Mouse (Mus musculus): Measurements from ENCODE around the gene Gm28048.
A peak's percentile ranks its signal among the peaks of the same experiment; 100 is the strongest.

Gm28048 gene

DNA sequence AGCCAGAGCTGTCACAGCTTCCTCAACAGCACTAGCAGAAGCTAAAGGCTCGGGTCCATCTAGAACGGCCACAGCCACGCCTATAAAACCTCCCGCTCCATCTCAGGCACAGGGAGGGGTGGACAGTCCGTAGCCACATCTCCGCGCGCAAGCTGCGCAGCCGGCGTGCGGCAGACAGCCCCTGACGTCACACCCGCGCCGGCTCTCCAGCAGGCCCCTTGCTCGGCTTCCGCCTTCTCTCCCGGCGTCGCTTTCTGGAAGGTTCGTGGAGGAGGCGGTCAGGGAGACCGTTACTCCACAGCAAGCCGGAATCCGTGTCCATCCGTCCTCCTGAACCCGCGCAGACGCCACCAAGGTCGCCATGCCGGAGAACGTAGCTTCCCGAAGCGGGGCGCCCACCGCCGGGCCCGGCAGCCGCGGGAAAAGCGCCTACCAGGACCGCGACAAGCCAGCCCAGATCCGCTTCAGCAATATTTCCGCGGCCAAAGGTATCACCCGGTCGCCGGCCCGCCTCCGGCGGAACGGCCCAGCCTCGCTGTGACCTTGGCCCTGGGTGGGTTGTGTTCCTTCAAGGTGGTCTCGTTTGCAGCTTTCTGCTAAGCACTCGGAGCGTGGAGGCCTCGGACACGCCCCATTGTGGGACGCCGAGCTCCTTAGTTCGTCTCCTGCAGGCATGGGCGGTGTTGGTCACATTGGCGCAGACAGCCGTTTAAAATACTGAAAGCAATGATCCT, 8.7 kb upstream of the Gm28048 start, which contains the start of gene Cct4:
Gene Cct4 (plus strand): TSS at position 127 of the 734 bp plus-strand sequence.
- peak; percentile 95 for DNase-seq (ENCODE audit: low read depth, low spot score)

DNA sequence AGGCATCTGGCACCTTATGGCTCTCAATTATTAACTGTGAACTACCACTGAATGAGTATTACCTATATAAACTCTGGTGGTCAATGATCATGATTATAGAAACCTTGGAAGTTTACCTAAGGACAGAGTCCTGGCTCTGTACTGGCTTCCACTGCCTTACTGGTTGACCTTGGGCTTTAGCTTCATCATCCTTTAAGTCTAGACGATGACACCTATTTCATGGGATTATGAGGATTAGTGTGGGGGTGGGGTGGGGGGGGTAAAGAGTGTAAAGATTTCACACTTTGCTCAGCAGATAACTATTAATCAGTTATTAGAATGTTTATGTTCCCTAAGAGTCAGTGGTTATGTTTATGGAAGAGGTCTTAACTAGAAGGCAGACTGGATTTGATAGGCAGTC, 7.9 kb upstream of the Gm28048 start:
- no peak for DNase-seq (ENCODE audit: low read depth, low spot score)

DNA sequence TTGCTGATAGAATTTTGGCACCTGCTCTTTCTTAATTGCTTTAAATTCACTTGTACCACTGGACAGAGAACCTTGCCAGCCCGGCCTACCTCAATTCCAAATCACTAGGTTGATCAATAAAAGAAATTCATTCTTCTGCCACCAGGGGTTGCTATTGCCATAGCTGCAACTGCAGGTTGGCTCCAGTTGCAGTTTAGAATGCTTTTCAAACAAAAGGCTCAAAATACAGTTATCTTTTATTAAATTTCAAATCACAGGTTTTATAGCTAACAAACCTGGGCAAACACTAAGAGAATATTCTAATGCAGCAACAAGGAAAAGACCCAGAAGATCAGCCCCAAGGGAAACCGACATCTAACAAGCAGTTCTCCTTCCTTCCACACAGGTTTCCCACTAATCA, 5.5 kb upstream of the Gm28048 start:
- peak; percentile 75 for DNase-seq (ENCODE audit: low read depth, low spot score)

DNA sequence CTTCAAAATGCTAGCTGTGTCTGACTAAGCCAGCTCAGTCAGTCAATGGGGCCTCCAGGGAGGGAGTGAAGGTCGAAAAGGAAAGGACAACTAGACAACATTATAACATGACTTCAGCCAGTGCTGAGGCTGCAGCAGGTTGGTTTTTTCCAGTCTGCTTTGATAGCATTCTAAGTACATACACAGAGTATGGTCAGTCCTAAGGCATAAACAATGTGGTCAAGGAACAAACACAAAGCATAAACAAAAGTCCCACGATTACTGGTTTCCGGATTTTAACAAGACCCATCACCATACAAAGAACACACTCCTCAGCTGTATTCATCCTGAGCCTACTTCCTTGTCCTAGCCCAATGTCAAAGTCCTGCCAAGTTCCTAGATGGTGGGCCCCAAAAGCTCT, 3.6 kb upstream of the Gm28048 start:
- no peak for DNase-seq (ENCODE audit: low read depth, low spot score)

DNA sequence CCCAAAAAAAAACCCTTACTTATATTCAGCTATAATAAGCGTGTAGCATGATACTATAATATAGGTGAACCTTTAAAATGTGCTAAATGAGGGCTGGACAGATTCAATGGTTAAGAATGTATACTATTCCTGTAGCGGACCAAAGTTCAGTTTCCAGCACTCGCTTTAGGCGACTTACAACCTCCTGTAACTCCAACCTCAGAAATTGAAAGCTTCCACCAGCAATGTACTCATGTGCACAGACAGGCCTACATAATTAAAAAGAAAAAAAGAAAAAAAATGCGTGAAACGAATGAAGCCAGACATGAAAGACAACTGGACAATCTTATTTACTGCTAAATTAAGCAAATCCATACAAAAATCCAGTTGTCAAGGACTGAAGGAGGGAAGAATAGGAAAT, 956 bp upstream of the Gm28048 start:
- DNase-seq (ENCODE audit: low read depth, low spot score) = no peak

DNA sequence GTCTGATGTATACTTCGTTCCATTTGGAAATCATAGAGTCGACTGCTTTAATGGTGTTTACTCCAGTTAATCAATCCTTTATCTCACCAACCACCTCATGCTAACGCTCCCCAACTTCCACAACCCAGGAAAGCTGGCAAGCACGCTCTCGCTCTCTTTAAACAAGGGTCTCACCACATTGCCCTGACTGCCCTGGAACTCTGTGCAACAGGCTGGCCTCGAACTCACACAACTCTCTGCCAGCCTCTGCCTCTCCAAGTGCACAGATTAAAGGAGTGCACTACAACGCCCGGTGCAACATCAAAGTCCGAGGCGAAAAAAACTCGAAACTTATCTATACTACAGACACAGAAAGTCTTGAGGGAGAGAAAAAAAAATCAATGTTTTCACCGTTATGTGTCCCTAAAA, 343 bp downstream of the Gm28048 start:
- DNase-seq (ENCODE audit: low read depth, low spot score) = no peak

DNA sequence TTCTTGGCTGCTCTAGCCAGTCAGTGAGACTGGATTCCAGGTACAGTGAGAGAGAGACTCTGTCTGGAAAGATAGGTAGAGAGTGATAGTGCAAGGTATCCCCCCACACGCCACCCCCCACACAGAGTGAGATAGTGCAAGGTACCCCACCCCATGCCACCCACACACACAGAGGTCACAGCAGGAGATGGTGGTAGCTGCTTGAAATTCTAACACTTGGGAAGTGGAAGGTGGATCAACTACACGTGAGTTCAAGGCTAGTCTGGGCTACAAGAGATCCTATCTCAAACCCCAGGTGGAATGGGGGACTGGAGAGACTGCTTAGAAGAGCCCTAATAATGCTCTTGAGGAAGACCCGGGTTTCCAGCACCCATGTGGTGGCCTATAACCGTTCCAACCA, 849 bp downstream of the Gm28048 start:
- no peak for DNase-seq (ENCODE audit: low read depth, low spot score)

DNA sequence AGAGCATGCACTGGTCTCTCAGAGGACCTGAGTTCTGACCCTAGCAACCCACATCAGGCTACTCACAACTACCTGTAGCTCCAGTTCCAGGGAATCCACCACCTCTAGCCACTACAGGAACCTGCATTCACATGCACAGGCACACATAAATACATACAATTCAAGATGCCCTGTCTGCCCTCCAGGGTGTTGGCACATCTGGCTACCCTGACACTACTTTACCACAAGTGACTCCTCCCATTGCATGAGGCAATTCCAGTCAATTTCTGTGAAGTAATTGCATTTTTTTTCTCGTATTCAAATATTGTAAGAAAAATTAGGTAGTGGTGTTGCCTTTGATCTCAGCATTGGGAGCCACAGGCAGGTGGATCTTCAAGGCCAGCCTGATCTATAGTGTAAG, 2.7 kb downstream of the Gm28048 start:
- DNase-seq (ENCODE audit: low read depth, low spot score) = no peak

DNA sequence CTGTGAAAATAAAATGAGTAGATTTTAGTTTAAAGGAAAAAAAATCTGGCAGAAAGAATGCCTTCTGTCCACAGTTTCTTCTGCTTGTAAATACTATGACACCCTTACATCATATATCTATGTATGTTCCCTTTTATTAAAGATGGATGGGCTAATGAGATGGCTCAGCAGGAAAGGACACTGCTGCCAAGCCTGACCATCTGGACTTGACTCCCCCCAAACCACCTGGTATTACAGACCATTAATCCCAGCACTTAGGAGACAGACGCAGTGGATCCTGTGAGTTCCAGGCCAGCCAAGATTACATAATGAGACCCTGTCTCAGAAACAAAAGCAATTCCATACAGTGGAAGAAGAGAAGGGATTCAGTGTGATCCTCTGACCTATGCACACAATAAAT, 3.2 kb downstream of the Gm28048 start:
- no peak for DNase-seq (ENCODE audit: low read depth, low spot score)

DNA sequence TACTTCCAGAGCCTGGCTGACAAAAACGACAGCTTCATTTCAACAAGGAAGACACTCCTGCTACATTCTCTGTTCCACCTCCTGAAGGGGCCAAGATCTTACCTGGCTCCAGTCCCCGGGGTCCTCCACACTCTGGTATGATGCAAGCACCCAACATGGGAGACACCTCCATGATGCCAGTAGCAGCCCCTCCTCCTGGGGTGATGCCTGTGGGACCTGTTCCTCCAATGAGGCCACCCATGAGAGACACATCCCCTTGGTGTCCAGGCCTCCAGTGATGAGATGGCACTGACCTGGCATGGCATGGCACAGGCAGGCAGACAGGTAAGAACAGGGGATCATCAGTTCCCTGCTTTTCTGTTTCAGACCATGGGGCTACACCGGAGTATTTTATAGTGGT, 3.7 kb downstream of the Gm28048 start:
- DNase-seq (ENCODE audit: low read depth, low spot score) = no peak

DNA sequence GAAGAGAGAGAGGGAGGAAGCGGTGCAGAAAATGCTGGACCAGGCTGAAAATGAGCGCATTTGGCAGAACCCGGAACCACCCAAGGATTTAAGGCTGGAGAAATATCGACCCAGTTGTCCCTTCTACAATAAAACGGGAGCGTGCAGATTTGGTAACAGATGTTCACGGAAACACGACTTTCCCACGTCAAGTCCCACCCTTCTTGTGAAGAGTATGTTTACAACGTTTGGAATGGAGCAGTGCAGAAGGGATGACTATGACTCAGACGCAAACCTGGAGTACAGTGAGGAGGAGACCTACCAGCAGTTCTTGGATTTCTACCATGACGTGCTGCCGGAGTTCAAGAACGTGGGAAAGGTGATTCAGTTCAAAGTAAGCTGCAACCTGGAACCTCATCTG, 8.3 kb downstream of the Gm28048 start:
- no peak for DNase-seq (ENCODE audit: low read depth, low spot score)

DNA sequence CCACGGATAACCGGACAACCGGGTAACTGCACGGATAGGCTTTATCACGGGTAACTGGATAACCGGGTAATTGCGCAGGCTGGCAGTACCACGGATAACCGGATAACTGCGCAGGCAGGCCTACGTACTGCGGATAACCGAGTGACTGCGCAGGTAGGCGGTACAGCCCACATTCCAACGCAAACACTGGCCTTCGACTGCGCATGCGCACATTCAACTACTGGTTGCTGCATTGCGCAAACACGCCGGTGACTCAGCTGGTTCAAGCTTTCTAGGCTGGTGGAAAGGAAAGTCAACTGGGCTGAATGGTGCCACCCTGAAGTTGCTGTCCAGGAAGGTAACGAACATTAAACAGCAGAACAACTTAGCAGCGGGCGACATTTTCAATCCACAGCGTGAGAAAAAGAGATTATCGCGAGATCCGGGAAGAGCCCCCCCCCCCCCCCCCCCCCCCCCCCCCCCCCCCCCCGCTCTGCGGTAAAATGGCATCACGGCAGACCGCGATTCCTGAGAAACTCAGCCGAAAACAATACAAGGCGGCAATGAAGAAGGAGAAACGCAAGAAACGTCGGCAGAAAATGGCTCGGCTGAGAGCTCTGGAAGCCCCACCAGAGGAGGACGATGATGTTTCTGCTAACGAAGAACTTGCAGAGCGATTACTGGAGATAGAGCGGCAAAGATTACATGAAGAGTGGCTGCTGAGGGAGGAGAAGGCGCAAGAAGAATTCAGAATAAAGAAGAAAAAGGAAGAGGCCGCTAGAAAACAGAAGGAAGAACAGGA, 9.0 kb downstream of the Gm28048 start:
- no peak for DNase-seq (ENCODE audit: low read depth, low spot score)

DNA sequence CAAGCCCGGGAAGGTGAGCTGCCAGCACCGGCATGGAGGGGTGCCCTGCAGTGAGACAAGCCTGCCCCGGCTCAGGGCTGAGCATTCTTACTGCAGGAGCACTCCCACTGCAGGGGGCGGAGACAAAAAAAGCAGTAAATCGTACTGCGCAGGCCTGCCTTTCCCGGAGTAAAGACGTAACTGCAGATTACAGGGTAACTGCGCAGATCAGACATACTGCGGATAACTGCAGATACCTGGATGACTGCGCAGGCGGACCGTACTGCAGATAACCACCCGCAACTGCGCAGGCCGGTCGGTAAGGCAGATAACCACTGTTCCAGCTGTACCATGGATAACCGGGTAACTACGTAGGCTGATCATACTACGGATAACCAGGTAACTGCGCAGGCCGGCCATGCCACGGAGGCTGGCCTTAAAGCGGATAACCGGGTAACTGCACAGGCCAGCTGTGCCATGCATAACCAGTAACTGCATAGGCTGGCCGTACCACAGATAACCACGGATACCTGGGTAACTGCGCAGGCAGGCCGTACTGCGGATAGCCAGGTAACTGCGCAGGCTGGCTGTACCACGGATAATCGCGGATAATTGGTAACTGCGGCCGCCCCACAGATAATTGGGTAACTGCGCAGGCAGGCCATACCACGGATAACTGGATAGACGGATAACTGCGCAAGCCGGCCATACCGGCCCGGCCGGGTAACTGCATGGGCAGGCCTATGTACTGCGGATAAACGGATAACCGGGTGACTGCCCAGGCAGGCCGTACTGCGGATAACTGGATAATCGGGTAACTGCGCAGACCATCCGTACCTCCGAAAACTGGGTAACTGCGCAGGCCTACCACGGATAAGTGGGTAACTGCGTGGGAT, 9.8 kb downstream of the Gm28048 start, which contains the start of gene Zrsr1:
Gene Zrsr1 (plus strand): TSS at position 171 of the 875 bp plus-strand sequence.
- no peak for DNase-seq (ENCODE audit: low read depth, low spot score)

DNA sequence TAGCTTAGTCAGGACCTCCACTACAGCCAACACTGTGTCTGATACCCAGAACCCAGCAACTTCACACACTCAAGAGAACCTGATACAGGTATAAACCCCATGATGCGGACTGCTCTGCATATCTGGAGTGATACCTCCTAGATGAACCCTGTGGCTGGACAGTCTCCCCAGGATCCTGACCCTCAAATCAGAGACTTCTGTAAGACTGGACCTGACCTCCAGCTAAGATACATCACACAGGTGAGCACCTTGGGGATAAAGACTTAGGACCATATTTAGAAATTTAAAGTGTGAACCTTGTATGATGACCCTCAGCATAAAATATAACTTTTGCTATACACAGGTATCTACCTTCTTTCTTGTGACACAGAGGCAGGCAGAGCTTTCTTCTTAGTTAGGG, 11.3 kb downstream of the Gm28048 start:
- no peak for DNase-seq (ENCODE audit: low read depth, low spot score)

DNA sequence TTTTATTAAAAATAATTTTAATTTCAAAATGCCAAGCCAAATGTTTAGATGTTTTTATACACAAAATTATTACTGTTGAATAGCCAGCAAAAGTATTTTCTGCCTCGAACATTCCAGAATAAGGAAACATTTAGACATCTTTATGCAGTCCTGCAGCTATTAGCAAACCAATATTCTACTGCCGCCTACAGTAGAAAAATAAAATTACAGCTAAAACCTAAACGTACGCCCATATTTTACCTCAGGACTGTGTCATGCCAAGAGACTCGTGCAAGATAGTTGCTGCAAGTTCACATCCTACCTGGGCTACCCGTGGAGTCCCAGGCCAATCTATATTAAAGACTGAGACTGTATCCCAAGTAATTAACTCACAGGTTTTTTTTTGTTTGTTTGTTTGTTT, 12.4 kb downstream of the Gm28048 start:
- peak; percentile 59 for DNase-seq (ENCODE audit: low read depth, low spot score)

DNA sequence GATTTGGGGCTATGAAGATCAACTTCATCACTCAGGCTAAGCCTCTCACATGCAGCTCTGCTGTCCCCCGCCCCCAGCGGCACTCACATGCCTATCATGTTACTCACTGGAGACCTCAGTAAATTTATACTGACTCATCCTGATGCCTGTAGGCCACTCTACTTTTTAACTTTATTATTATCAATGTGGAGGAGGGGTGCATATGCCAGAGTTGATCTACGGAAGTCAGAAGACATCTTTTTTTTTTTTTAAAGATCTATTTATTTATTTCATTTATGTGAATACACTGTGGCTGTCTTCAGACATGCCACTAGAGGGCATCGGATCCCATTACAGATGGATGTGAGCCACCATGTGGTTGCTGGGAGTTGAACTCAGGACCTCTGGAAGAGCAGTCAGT, 16.4 kb downstream of the Gm28048 start:
- DNase-seq (ENCODE audit: low read depth, low spot score) = peak; percentile 31

DNA sequence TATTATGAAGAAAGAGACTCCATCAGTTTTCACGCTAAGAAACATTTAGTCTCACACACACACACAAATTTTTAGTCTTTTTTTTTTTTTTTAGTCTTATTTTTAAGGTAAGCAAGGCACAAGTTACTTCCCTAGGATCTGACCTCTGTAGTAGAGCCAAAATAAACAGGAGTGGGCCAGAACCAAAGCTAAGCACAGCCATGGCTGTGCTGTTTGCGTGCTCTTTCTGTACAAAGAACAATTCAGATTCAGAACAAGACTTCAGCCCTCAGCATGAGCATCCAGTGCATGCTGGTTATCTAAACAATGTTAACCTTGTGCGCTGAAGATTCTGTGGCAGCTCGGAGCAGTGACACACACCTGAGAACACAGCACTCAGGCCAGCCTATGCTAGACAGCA, 17.5 kb downstream of the Gm28048 start:
- no peak for DNase-seq (ENCODE audit: low read depth, low spot score)

DNA sequence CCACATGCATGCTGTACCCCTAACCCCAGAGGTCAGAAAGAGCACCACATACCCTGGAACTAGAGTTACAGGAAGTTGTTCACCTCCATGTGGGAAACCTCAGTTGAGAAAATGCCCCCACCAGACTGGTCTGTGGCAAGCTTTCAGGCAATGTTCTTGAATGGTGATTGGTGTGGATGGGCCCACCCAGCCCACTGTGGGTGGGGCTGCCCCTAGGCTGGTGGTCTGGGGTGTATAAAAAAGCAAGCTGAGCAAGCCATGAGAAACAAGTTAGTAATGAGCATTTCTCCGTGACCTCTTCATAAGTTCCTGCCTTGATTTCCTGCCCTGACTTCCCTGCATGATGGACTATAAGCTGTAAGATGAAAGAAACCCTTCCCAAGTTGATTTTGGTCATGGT, 19.8 kb downstream of the Gm28048 start:
- DNase-seq (ENCODE audit: low read depth, low spot score) = no peak

DNA sequence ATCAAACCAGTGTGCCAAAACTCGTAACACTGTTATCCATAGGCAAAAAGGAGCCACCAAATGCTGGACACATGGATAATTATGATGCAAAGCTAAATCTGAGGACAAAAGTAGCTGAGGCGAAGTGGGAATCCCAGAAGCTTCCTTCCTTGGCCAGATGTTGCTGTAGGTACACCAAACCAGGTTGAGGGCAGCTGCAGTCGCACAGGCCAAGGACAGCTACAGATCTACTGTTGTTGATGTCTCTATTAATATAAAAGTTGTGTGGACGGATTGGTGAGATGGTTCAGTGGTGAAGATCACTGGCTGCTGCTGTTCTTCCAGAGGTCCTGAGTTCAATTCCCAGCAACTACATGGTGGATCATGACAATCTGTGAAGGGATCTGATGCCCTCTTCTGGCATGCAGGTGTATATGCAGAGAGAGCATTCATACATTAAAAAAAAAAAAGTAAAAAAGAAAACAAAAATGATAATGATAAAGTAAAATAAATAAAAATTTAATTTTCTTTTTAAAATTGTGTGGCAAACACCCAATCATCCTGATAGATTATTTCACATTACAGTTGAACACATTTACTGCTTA, 24.0 kb downstream of the Gm28048 start:
- peak; percentile 39 for DNase-seq (ENCODE audit: low read depth, low spot score)

DNA sequence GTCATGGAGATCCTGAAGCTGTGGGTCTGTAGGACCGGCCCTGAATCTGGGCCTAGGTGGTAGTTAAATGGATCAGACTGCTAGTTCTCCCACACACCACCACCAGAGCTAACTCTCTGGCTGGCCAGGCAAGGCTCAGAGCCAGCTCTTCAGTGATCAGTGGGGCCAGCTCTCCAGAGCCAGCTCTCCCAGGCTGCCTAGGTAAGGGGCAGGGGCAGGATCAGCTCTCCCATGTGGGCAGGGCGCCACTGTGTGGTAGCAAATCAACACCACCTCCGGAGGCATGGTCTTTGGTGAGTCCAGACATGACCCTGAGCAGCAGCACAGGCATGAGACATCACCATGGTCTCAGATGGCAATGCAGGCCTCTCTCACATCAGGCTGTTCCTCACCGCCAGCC, 25.1 kb downstream of the Gm28048 start:
- no peak for DNase-seq (ENCODE audit: low read depth, low spot score)

DNA sequence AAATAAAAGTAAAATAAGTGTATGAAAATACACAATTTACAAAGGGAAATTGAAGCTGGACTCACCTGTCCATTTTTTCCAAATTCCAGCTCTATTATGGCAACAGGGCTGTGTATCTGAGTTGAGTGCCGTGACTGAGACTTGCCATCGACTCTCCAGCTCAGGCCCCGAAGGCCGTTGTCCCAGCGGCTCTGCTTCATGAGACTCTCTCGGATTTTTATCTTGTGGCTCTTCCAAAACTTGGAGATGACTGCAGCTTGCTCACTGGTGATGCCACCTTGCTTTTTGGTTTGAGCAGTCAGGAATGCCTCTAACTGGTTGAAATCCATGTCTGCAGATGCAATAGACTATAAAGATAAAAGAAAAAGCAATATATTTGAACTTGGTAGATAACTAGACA, 25.5 kb downstream of the Gm28048 start:
- no peak for DNase-seq (ENCODE audit: low read depth, low spot score)

DNA sequence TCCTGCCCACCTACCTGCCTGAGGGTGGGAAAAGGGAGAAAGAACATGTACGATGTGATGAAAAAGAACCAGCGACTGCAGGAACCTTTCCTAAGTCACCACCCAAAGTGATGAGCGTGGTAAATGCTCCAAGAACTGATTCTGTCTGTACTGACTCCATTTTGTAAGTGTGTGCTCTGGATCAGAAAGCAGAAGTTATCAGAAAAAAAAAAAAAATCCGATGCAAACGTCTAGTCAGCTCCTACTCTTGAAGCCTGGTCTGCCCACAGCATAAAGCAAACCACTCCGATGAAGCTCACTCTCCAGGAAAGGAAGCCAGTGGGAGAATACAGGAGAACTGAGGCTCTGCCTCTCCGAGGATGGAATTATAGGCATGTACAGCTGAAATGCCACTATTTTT, 29.2 kb downstream of the Gm28048 start:
- DNase-seq (ENCODE audit: low read depth, low spot score) = peak; percentile 18
